Mouse (Mus musculus) midbrain, embryonic 14.5 days (tissue): ENCODE results near the gene Ccdc63. TPM values are rescaled to one million over a fixed set of nuclear protein-coding genes. Genes with fewer than 3 reads are reported as not detected.
"Not testable (repeated sequence)": the region's sequence is repeated elsewhere in the genome, so short reads cannot be mapped to it uniquely, and the experiment has no call there.

Source experiments
- ATAC-seq: fragments of 200-750 bp; cut with Nextera tagmentation; 2 replicates; pipeline ENCODE4 v1.8.0; 2017; ENCODE audit warnings: moderate number of reproducible peaks, moderate library complexity; ENCODE audit not compliant: low FRiP score, low TSS enrichment
- DNase-seq: peaks from one replicate; pipeline ENCODE4 v3.0.0-alpha.2; 2015
- H3K27ac ChIP-seq: fragments of 300-500 bp; sonication (generic); replicated peaks from 2 replicates; pipeline ENCODE4 v1.5.1; 2014; ENCODE audit warnings: mild to moderate bottlenecking, low read depth, low read length, moderate library complexity
- H3K27me3 ChIP-seq: fragments of 300-500 bp; sonication (generic); 2 replicates; pipeline ENCODE4 v1.6.1; 2014; ENCODE audit warnings: low read length, control low read depth, mixed read lengths; ENCODE audit not compliant: control insufficient read depth, insufficient read depth
- H3K36me3 ChIP-seq: fragments of 300-500 bp; sonication (generic); 2 replicates; pipeline ENCODE4 v1.6.1; 2014; ENCODE audit warnings: low read length, control low read depth; ENCODE audit not compliant: control insufficient read depth, insufficient read depth
- H3K4me1 ChIP-seq: fragments of 300-500 bp; sonication (generic); 2 replicates; pipeline ENCODE4 v1.6.1; 2014; ENCODE audit warnings: mild to moderate bottlenecking, antibody characterized with exemption, low read length, control low read depth; ENCODE audit not compliant: control insufficient read depth, insufficient read depth
- H3K4me2 ChIP-seq: fragments of 300-500 bp; sonication (generic); 2 replicates; pipeline ENCODE4 v1.6.1; 2014; ENCODE audit warnings: mild to moderate bottlenecking, low read length, moderate library complexity
- H3K4me3 ChIP-seq: fragments of 300-500 bp; sonication (generic); replicated peaks from 2 replicates; pipeline ENCODE4 v1.5.1; 2014; ENCODE audit warnings: low read depth, low read length
- H3K9ac ChIP-seq: fragments of 300-500 bp; sonication (generic); replicated peaks from 2 replicates; pipeline ENCODE4 v1.6.1; 2014; ENCODE audit warnings: mild to moderate bottlenecking, low read length, moderate library complexity
- H3K9me3 ChIP-seq: fragments of 300-500 bp; sonication (generic); 2 replicates; pipeline ENCODE4 v1.6.1; 2016; ENCODE audit warnings: low read length, control low read depth, mixed read lengths; ENCODE audit not compliant: control insufficient read depth
- WGBS: fragments of 180-500 bp; shearing (Covaris S2); extraction: QIAGEN DNeasy Blood & Tissue Kit; methylation state at CpG from one replicate; pipeline ENCODE4 v1.1.7; 2014; 5-methylcytosine and 5-hydroxymethylcytosine counted together
- polyA plus RNA-seq: library from polyadenylated mRNA; unstranded; fragments of >200 nt; fragmentation: Nextera tagmentation; extraction: Ambion mirVana; gene quantifications from 2 replicates; pipeline ENCODE4 v1.2.1, GENCODE M21; 2014

The Ccdc63 gene
- polyA plus RNA-seq, 1 experiment from 2014 or later = not detected

DNA sequence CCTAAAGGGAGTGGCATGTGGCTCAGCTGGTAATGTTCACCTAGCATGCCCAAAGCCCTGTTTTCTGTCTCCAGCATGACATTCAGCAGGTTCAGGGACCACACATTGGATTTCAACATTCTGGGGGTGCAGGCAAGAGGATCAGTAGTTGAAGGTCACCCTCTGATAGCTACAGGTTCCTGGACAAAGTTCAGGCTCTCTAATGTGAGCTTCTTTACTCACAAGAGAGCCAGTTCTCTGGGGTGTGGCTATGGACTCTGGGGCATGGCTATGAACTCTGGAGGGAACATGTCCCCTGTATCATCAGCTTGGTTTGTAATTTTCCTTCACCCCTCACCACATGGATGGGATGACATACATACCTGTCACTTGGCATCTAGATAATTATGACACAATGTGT, 15.0 kb upstream of the Ccdc63 start:
- no peak overlapping the region for H3K27ac ChIP-seq
- no peak overlapping the region for H3K4me3 ChIP-seq
- no peaks in the 10 kb centered on the region for H3K9me3 ChIP-seq
- H3K4me2 ChIP-seq = no peak overlapping the region
- no peak overlapping the region for H3K9ac ChIP-seq
- H3K27me3 ChIP-seq = no peaks in the 10 kb centered on the region
- H3K36me3 ChIP-seq = no peaks in the 10 kb centered on the region
- ATAC-seq (no peak), DNase-seq (no peak)
- peaks cover 15% of the 10 kb centered on the region for H3K4me1 ChIP-seq

DNA sequence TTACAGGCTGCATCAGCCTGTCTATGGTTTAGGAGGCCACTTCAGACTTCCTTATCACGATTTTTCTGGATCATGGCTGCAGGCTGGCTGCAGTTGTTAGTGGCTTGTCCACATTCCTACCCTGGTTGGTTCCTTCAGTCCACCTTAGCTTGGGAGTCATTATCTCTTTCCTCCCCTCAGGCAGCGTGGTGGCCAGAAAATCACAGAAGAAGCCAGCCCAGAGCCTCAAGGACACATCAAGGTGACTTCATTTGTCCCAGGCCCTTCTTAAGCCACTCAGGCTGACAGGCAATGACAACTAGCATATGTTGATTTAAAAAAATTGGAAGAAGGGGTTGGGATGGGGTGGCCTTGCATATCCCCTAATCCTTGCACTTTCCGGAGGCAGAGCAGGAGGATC, 14.2 kb upstream of the Ccdc63 start:
- H3K9ac ChIP-seq = no peak overlapping the region

DNA sequence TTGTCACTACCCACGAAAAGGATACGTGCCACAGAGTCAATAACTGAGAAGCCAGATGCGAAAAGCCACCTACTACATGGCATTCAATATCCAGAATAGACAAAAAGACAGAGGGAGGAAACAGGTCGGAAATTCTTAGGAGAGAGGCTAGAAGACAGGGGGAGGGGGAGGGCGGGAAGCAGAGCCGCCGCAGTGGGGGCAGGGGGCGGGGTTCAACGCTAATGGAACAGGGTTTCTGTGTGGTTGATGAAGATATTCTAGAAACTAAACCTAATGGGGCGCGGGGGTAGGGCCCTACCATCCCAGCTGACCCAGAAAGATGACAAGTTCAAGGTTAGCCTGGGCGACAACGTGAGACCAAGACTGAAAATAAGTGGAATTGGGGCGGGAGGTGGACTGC, 13.4 kb upstream of the Ccdc63 start:
- no peak for DNase-seq
- Histone ChIP-seq H3K4me1 (0 out of 2 replicates have a peak, but pooled peaks cover 3% of the 10 kb centered on the region), H3K4me3 (no peak overlapping the region), H3K27ac (no peak overlapping the region), H3K27me3 (no peaks in the 10 kb centered on the region), H3K9me3 (no peaks in the 10 kb centered on the region), H3K9ac (no peak overlapping the region), H3K36me3 (no peaks in the 10 kb centered on the region), H3K4me2 (no peak overlapping the region)
- no peak for ATAC-seq
- WGBS = 32% methylated on average over 13 of the region's 14 CpGs

More for the DNA sequence above, 14.2 kb upstream of the Ccdc63 start:
- H3K9me3 ChIP-seq = no peaks in the 10 kb centered on the region
- H3K27me3 ChIP-seq = no peaks in the 10 kb centered on the region
- no peak overlapping the region for H3K27ac ChIP-seq
- WGBS = 73% methylated on average over 3 of the region's 3 CpGs
- H3K36me3 ChIP-seq = no peaks in the 10 kb centered on the region
- H3K4me3 ChIP-seq = no peak overlapping the region
- ATAC-seq = no peak
- no peak overlapping the region for H3K4me2 ChIP-seq
- peaks cover 7% of the 10 kb centered on the region for H3K4me1 ChIP-seq
- DNase-seq = no peak

DNA sequence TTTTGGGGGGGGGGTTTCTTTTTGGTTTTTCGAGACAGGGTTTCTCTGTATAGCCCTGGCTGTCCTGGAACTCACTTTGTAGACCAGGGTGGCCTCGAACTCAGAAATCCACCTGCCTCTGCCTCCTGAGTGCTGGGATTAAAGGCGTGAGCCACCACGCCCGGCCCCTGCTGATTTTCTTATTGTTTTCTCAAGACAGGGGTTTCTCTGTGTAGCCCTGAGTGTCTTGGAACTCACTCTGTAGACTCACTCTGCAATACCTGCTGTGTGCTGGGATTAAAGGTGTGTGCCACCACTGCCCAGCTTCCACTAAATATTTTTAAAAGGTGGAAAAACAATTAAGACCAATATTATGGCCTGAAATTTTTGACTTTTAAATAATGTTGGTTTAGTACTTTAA, 11.9 kb upstream of the Ccdc63 start:
- H3K27me3 ChIP-seq, H3K4me3 ChIP-seq, H3K4me1 ChIP-seq, ATAC-seq, H3K27ac ChIP-seq, H3K4me2 ChIP-seq, H3K9ac ChIP-seq, DNase-seq, H3K9me3 ChIP-seq, H3K36me3 ChIP-seq: not testable (repeated sequence)
- WGBS = 82% methylated on average over 5 of the region's 5 CpGs

DNA sequence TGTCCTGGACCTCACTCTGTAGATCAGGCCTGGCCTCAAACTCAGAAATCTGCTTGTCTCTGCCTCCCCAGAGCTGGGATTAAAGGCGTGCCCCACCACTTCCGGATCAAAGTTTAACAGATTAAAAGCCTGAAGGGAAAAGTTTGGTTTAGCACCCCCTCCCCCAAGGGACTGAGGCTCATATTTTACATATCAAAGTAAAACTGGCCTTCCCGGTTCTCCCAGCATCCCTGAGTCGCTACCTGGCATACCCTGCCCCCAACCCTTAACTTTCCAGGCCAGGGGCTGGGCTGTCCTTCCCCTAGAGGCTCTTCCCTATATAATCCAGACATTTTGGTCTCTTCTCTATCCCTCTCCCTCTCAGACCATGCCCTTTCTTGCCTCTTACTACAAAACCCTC, 8.6 kb upstream of the Ccdc63 start:
- no peak for DNase-seq
- WGBS = 46% methylated on average over 4 of the region's 4 CpGs
- no peaks in the 10 kb centered on the region for H3K4me1 ChIP-seq
- H3K27me3 ChIP-seq = no peaks in the 10 kb centered on the region
- H3K27ac ChIP-seq = no peak overlapping the region
- H3K9me3 ChIP-seq = no peaks in the 10 kb centered on the region
- no peak overlapping the region for H3K9ac ChIP-seq
- no peaks in the 10 kb centered on the region for H3K36me3 ChIP-seq
- no peak overlapping the region for H3K4me2 ChIP-seq
- H3K4me3 ChIP-seq = no peak overlapping the region
- no peak for ATAC-seq

DNA sequence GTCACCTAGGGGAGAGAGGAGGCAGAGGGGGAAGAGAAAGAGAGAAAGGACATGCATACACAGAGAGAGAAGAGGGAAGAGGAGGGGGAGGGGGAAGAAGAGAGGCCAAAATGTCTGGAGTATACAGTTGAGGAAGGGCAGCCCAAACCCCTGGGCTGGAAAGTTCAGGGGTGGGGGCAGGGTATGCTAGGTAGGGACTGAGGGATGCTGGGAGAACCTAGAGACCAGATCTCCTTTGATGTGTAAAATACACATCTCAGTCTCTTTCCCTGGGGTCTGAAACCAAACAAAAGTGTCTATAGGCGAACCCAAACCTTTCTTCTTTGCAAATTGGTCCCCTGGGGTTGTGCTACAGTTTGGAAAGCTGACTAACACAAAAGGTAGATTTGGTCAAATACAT, 7.5 kb upstream of the Ccdc63 start:
- DNase-seq = no peak
- no peak overlapping the region for H3K4me3 ChIP-seq
- no peaks in the 10 kb centered on the region for H3K9me3 ChIP-seq
- H3K4me2 ChIP-seq = no peak overlapping the region
- no peak for ATAC-seq
- no peaks in the 10 kb centered on the region for H3K36me3 ChIP-seq
- no peak overlapping the region for H3K27ac ChIP-seq
- no peak overlapping the region for H3K9ac ChIP-seq
- H3K4me1 ChIP-seq = no peaks in the 10 kb centered on the region
- H3K27me3 ChIP-seq = no peaks in the 10 kb centered on the region
- WGBS = 50% methylated on average over 1 of the region's 1 CpGs

DNA sequence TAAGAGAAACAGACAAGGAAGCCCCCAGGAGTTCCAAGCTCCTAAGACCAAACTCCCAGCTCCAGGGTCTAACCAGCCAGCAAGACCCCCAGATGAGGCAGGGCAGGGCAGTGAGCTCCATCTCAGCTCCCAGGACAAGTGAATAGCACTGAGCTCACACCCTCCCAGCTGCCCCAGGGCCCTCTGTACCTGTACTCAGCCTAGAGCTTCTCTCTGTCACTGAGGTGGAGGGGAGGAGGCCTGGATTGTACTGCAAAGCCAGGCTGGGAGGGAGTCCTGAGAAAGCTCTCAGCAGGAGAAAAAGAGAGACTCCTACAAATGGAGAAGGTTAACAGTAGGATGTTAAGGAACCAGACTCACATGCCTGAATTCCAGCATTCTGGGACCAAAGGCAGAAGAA, 6.0 kb upstream of the Ccdc63 start:
- Histone ChIP-seq H3K4me3 (no peak overlapping the region), H3K27me3 (no peaks in the 10 kb centered on the region), H3K4me2 (no peak overlapping the region), H3K9me3 (no peaks in the 10 kb centered on the region), H3K9ac (no peak overlapping the region), H3K27ac (no peak overlapping the region), H3K36me3 (no peaks in the 10 kb centered on the region), H3K4me1 (no peaks in the 10 kb centered on the region)
- no peak for ATAC-seq
- DNase-seq = no peak

DNA sequence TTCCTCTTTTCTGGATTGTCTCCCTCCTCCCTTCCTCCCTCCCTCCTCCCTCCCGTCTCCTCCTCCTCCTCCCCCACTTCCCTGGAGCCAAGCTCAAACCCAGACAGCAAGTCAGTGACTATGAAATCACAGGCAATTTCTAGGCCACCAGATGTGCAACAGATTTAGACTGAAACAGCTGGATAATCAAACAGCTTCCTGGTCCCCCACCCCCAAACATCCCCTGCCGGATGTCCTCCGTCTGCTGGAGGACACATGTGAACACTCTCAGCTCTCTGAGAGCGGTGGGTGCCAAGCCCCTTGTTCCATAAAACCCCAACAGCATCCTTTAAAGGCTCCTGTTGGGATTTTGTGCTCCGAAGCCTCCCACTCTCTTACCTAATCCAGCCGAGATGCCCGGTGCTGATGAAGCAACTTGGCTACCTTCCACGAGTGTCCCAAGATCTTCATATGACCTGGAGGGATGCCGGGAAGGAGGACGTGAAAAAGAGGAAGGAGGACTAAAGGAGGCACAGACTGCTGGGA, 5.5 kb upstream of the Ccdc63 start:
- WGBS = 69% methylated on average over 10 of the region's 10 CpGs
- ATAC-seq (no peak), DNase-seq (no peak)
- Histone ChIP-seq H3K4me1 (no peaks in the 10 kb centered on the region), H3K9me3 (no peaks in the 10 kb centered on the region), H3K9ac (no peak overlapping the region), H3K36me3 (no peaks in the 10 kb centered on the region), H3K27me3 (no peaks in the 10 kb centered on the region), H3K4me2 (no peak overlapping the region), H3K4me3 (no peak overlapping the region), H3K27ac (no peak overlapping the region)

DNA sequence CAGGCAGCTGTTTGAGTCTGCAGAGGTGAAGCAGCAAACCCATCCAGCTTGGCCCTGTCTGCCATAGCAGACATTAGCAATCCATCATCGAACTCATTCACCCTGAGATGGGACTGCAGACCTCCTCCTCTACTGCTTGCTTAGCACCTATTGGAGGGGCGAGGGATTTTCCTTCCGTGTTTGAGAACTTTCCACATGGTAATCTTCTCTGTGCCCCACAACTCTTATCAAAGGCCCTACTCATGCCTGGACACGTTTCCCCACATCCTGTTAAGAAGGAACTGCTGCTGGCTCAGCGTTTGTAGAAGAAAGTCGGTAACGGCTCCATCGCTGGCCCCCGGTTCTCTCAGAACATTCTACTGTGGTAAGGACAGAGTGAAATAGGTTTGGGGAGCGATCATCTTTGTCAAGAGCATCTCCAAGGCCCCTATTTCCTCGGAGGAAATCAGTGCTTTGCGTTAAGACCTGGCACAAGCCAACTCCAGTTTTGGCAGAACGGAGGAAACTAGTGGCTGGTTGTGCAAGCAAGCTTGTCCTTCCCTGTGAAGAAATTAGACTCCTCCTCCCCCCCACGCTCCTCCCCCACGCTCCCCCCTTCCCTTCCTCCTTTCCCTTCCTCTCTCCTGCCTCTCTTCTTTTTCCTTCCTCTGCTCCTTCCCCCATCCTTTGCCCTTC, 4.9 kb upstream of the Ccdc63 start:
- ATAC-seq = no peak
- no peak overlapping the region for H3K27ac ChIP-seq
- 75% methylated on average over 15 of the region's 15 CpGs for WGBS

More for the DNA sequence above, 4.9 kb upstream of the Ccdc63 start:
- H3K4me2 ChIP-seq = no peak overlapping the region
- no peaks in the 10 kb centered on the region for H3K9me3 ChIP-seq
- no peaks in the 10 kb centered on the region for H3K4me1 ChIP-seq
- no peaks in the 10 kb centered on the region for H3K27me3 ChIP-seq
- no peak for DNase-seq
- no peak overlapping the region for H3K9ac ChIP-seq
- no peaks in the 10 kb centered on the region for H3K36me3 ChIP-seq
- H3K4me3 ChIP-seq = no peak overlapping the region
